Mouse (Mus musculus): Measurements from ENCODE around the gene Zp1.

GRCm38 (mm10) chr19:10926123-10926621 is 5.7 kb upstream of the Zp1 start:
- no peak for TF ChIP-seq CTCF (IDR thresholded peaks at IDR 0.05; ENCODE audit: low read depth)
- no peak for TF ChIP-seq EP300 (IDR thresholded peaks at IDR 0.05; ENCODE audit: low read depth)

Measured in heart, postnatal 0 days (tissue).